Mouse (Mus musculus) C2C12 (cell line): ENCODE measurements around the gene Rex1bd.

Experiments
- CTCF ChIP-seq: IDR thresholded peaks from one replicate; pipeline ENCODE4 v1.5.1; 2011; ENCODE audit not compliant: control insufficient read depth, insufficient read depth, insufficient read length
- MAX ChIP-seq: IDR thresholded peaks from one replicate; pipeline ENCODE4 v1.6.1; 2011; ENCODE audit warnings: mild to moderate bottlenecking, control low read depth
- MYOD1 ChIP-seq: IDR thresholded peaks from one replicate; pipeline ENCODE4 v1.6.1; 2011; ENCODE audit warnings: low read depth; ENCODE audit not compliant: control insufficient read depth, insufficient read length

GRCm38 (mm10) chr8:70517940-70518643 is 11.5 kb upstream of the Rex1bd start:
- TF ChIP-seq CTCF (no peak), MAX (no peak), MYOD1 (no peak)
